Mouse (Mus musculus) heart, postnatal 25 days (tissue): Measurements from ENCODE around the gene Gdf10. TPM values are rescaled to one million over a fixed set of nuclear protein-coding genes. Genes with fewer than 3 reads are reported as not detected.
A peak's percentile ranks its signal among the peaks of the same experiment; 100 is the strongest.

Experiments
- DNase-seq: peaks from one replicate; pipeline ENCODE4 v3.0.0; 2022; ENCODE audit warnings: low spot score
- intact Hi-C: fragments of 180-260 bp; cut with DNase I; formaldehyde crosslinking; loops from one replicate; pipeline ENCODE4 v1.15.1; 2025
- total RNA-seq, 2 experiments: library from RNA; stranded (reverse); gene quantifications; 2 replicates each; pipeline ENCODE4 v1.2.3; 2021

The Gdf10 gene
- total RNA-seq = 1 to 10 TPM; 1.6 to 1.7 TPM

DNA sequence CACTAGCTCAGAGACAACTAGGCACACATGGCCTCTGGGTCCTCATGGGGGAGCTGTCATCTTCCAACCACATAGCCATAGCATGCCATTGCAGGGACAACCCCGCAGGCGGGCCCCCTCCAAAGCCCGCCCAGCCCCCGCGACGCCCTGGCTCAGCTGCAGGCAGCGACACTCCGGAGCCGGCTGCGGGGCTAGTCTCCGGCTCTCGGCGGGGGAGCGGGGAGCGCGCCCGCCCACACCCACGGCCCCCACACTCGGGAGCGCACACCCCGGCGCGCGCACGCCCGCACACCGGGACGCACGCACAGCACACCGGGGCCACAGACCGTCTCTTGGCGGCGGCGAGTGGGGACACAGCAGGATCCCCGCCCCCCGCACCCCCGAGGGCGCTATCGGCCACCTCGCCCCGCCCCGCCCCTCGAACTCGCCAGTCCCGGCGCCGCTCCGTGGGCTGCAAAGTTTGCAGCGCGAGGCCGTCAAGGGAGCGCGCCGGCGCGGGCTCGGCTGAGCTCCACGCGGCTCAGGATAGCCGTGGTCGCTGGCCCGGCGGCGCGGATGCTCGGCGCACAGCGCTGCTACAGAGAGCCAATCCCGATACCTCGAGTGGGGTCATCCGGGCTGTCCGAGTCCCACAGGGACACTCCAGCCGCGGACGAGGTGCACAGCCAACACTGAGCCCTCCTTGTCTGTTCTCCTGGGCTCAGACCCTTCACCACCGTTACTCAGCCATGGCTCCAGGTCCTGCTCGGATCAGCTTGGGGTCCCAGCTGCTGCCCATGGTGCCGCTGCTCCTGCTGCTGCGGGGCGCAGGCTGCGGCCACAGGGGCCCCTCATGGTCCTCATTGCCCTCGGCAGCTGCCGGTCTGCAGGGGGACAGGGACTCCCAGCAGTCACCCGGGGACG is at the start of gene Gdf10:
Gdf10 (plus strand) TSS at position 420 of the 903 bp plus-strand sequence.
- intact Hi-C loops = no loop called here
- no peak for DNase-seq

DNA sequence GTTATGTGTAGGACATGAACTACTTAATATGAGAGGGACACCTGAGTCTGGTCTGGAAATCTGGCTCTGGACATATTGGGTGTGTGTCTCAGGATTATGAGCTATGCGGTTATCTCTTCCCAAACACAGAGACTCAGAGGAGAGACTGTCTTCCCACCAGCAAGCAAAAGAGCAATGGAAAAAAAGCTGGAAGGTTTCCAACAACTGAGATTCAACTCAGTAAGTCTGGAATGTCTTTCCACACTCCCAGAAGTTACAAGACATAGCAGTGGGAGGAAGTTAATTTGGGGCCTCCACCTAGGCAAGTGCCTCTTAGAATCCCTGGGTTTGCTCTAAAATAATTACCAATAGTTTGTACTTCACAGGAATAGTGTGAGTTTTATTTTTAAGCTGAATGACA is 44.6 kb upstream of the Gdf10 start:
- intact Hi-C loops = no loop called here
- DNase-seq = no peak

- DNase-seq = no peak
- intact Hi-C loops = no loop called here
Observed at GRCm38 (mm10) chr14:33880236-33880635, 43.2 kb upstream of the Gdf10 start.

GRCm38 (mm10) chr14:33881471-33881870 is 41.9 kb upstream of the Gdf10 start:
- DNase-seq = no peak
- intact Hi-C loops = no loop called here

DNA sequence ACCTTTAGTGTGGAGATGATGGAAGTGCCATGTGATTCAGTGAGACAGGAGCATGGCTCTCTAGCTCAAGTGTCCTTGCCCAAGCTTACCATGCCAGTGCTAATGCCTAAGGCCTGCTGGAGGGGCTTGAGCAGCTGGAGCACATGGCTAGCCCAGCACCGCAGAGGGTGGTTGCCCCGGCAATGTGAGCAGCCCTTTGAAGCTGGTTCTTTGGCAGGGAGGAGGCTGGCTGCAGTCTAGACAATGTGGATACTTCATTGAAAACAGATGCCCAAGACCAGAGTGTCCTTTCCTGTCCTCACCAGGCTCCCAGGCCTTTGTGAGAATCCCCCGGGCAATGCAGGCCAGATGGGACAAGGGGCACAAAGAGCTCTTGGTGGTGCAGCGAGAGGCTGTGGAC is 40.3 kb upstream of the Gdf10 start:
- intact Hi-C loops = no loop called here

DNA sequence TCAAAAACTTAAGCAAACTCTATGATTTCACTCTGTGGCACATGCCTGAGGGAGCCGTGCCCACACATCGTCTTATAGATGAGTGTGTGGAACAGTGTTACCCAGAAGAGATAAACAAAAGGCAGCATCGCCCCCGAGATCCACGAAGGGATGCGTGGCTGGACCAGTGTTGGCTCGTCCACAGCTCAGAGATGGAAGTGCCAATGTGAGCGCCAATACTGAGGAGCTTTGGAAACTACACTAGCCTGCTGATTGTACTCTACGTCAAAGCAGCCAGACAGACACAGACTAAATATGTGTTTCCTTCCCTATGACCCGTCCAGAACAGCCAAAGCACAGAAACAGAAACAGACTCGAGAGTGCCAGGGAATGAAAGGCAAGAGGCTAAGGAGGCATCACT is 37.9 kb upstream of the Gdf10 start:
- intact Hi-C loops = no loop called here

More for the DNA sequence above, 40.3 kb upstream of the Gdf10 start:
- no peak for DNase-seq

DNA sequence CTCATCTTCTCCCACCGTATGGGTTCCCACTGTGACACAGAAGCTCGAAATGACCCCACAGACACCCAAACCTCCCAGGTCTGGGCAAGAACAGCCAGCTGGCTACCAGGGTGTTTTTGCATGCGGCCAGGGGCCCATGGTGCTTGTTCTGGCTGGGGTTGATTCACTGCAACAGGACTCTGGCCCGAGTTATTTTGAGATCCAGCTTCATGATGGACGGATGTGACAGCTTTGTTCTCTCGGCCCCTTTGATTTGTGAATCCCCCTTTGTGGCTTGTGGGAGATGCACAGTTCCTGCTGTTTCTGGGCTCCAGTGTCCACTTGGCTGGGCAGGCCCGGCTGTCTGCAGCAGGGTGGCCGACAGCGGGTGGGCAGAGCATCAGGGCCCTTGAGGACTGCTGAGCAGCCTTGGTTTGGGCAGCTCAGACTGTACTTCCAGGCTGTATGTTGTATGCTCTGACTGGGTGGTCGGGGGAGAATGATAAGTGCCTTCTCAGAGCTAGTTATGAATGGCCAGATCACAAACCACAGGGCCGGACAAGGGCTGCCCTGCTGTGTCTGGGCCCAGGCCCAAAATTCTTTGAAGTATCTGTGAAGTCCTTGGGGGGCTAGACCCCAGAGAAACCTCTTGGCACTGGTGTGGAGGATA is 34.9 kb upstream of the Gdf10 start:
- intact Hi-C loops = no loop called here
- DNase-seq = no peak

More for the DNA sequence above, 37.9 kb upstream of the Gdf10 start:
- no peak for DNase-seq

DNA sequence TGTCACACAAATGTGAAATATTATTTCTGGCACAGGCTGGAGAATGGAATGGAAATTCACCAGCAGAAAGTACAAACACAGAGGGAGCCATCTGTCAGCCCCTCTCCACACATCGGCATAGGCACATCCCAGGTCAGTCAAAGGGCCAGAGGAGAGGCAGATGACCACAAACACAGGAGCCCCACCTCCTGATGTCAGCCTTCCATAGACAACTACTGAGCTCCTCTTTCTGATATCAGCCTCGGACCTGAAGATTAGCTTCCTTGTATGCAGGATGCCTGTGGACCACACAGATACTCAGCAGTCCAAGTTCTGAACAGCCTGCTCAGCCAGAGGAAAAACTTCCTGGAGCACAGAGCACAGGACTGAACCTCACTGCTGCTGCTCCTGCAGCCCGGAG is 33.4 kb upstream of the Gdf10 start:
- intact Hi-C loops = no loop called here
- DNase-seq = no peak

GRCm38 (mm10) chr14:33891507-33891906 is 31.9 kb upstream of the Gdf10 start:
- intact Hi-C loops = no loop called here
- DNase-seq = no peak

GRCm38 (mm10) chr14:33895777-33896176 is 27.6 kb upstream of the Gdf10 start:
- no peak for DNase-seq
- intact Hi-C loops = no loop called here

DNA sequence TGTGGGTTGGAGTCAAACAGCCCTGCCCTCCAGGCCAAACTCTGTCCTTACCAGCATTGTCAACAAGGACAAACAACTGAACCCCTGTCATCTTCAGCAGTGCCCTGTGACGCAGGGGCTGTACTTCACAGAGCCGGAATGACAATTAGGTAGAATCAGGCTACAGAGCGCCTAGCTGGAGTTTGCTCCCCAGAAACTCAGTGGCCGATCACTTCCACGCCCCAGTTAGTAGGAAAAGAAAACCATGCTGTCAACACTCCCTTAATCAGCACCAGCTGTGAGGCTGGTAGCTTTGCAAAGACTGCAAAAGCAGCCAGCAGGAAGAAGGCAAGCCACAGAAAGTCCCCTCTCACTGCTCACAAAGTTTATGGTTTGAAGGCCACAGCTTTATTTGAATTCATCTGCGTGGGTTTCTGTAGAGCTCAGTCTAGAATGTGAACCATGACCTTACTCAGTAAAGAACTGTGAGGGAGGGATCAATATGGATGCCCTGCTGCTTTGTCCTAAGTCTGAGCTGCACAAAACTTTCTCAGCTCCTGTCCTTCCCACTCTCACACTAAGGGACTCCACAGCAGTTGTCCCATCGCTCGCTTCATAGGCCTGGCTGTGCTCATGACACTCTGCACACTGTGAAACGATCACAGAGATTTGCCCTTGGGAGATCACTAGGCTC is 26.6 kb upstream of the Gdf10 start:
- intact Hi-C loops = no loop called here
- DNase-seq = no peak

GRCm38 (mm10) chr14:33902783-33903182 is 20.6 kb upstream of the Gdf10 start:
- DNase-seq = no peak
- intact Hi-C loops = no loop called here

GRCm38 (mm10) chr14:33903199-33903598 is 20.2 kb upstream of the Gdf10 start:
- intact Hi-C loops = no loop called here

DNA sequence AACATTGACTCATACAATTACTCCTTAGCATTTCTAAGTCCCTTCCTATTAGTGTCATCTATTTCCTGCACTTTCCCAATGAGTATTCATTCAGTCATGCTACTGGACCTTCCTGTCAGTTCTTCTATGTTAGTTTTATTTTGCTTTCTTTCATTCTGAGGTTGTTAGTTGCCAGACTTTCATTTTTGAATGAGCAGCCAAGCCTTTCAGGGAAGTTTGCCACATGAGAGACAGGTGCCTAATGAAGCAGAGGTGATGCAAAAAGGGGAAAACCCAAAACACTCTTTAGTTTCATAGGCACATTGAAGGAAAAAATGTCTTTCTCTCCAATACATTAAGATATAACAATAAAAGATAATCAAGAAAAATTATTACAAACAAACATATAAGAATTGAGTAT is 18.5 kb upstream of the Gdf10 start:
- intact Hi-C loops = no loop called here
- DNase-seq = no peak

More at GRCm38 (mm10) chr14:33903199-33903598, 20.2 kb upstream of the Gdf10 start:
- no peak for DNase-seq

DNA sequence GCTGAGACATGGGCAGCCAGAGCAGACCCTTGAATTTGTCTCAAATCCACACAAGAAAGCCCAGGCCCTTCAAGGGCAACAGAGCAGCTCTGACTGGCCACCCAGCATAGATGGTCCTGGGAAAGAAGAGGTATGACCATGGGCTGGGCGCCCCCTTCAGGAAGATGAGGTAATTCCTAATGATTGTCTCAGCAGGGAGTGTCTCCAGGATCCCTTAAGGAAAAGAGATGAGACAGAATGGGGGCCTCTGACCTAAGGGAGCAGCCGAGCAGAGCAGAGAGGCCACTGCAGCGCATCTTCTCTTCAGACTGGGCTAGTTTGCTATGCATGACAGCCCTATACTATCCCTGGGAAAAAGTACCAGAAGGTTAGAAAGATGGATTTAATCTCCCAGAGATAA is 9.7 kb upstream of the Gdf10 start:
- intact Hi-C loops = loop anchor here (1.0 to 5.0 kb wide), 2 partner anchors 81 to 218 kb away; no protein-coding TSS in a partner anchor

GRCm38 (mm10) chr14:33914206-33914605 is 9.2 kb upstream of the Gdf10 start:
- no peak for DNase-seq
- intact Hi-C loops = loop anchor here (5.0 kb wide), 1 partner anchor 82 kb away; no protein-coding TSS in a partner anchor

More for the DNA sequence above, 9.7 kb upstream of the Gdf10 start:
- peak; percentile 36 for DNase-seq

DNA sequence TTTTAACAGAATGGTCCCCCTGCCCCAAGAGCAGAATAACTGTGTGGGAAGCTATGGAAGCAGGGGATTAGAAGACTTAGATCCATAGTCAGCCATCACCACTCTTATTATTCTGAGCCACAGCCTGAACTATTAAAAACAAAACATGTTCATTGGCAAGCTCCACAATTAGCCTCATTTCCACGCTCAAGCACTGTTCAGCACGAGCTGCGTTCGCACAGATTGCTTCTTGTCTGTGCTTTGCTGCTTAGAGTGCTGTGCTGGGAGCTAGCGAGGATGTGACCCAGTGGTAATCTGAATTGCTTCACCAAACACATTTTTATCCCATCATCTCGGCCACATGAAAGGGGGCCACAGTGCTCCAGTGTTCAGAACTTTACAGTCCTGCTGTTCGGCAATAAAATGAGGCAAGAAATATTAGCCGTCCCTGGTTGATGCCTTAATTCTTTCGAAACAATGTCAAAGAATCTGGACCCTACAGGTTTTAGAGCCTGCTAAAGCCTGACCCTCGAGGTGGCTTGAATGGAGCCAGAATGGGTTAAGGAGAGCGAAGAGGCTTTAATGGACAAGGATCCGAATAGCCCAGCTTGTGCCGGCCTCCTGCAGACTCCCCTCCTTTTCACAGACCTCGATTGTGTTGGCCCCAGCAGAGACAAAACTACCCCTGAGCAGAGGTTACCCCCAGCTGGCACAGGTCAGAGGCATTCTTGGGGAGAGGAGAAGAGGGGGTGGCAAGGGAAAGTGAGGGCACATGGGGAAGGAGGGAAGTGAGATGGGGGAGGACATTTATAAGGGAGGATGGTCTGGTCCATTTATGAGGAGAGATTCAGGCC is 2.4 kb upstream of the Gdf10 start:
- DNase-seq = no peak
- intact Hi-C loops = no loop called here

DNA sequence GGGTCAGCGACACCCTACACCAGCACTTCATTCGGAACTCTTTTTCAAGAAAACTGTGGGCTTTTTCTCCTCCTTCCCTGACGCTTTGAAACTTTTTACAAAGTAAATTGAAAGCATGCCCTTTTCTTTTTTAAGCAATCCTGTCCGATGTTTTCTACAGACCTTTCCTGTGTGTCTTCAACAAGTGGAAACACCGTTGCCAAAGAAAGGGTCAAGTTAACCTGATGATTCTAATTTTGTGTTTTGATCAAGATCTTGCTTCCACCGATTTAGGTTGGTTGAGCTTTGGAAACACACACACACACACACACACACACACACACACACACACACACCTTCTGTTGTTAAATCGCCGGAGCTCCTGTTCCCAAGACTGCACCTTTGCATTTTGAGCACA is 618 bp upstream of the Gdf10 start:
- no peak for DNase-seq
- intact Hi-C loops = no loop called here

- intact Hi-C loops = loop anchor here (2.0 kb wide), 1 partner anchor 237 kb away; no protein-coding TSS in a partner anchor
- DNase-seq = no peak
Observed at GRCm38 (mm10) chr14:33931853-33932252, 8.5 kb downstream of the Gdf10 start.
